16 mouse cellular contexts compared by ENCODE assay signal in the genomic region with DNA sequence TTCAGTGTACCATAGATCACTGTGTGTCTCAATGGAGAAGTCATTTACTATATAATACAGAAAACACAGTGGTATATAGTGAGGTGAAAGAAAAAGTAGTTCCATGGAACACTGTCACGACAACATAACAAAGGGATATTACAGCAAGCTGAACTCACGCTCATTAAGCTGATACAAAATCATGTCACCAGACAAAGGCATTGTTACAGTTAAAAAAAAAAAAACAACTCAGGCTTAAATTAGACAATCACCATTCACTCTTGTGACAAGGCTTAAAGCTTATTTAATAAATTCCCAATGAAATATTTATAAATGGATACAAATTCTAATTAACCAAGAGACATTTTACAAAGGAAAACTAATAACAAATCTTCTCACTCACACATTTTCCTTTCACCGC.
"Had no signal": no experiment of that assay in that cellular context is flagged by ENCODE, and none has a peak within 500 bp of the region (broad histone marks: within the 10 kb centered on the region; RNA-seq: fewer than 3 reads in every experiment).

No protein-coding gene starts in this region.

- DNase-seq: heart, postnatal 10 days; heart, postnatal 14 days; heart, postnatal 36 days; heart, postnatal 4 days; kidney, adult 11 months; kidney, adult 18-20 months; kidney, adult 2 months; kidney, adult 8-10 months; kidney, adult 9 months; kidney, postnatal 10 days; kidney, postnatal 14 days; kidney, postnatal 25 days; kidney, postnatal 36 days; kidney, postnatal 4 days; layer of hippocampus, adult 9-11 months; layer of hippocampus, postnatal 36 days had no signal
